Comparison of ENCODE assay signal across 9 mouse cellular contexts in genomic region chr6:38134806-38135559, GRCm38 (mm10). TPM values are rescaled to one million over a fixed set of nuclear protein-coding genes. Genes with fewer than 3 reads are reported as not detected.
DNase-seq lines count a peak whose midpoint lies in the region; ATAC-seq lines count a peak whose summit lies in the region.
"Had no signal": no experiment of that assay in that cellular context is flagged by ENCODE, and none has a peak within 500 bp of the region (broad histone marks: within the 10 kb centered on the region; RNA-seq: fewer than 3 reads in every experiment).

No protein-coding gene starts in this region.

- intact Hi-C loops in gastrocnemius, postnatal 36 days (cut with DNase I) = no loop called here

- DNase-seq in kidney, postnatal 25 days = peak; percentile 53 to 58
- no peak for DNase-seq in kidney, adult 8-10 months
- DNase-seq in cerebellum, adult 11 months = peak; percentile 63
- peak; percentile 46 to 54 for DNase-seq in gastrocnemius, postnatal 36 days
- DNase-seq in right cerebral cortex, postnatal 14 days = peak; percentile 64
- DNase-seq in spleen, adult 12 weeks (ENCODE audit: low spot score) = no peak
- DNase-seq in testis, postnatal 10 days (ENCODE audit: low spot score) = no peak

- ATAC-seq in inflammation-experienced regulatory T-cells, adult 6 months = no peak

RNA-seq across cellular contexts. Expression of gene Atp6v0a4, which starts 10.6 kb away (rescaled TPM):
- total RNA-seq in gastrocnemius, postnatal 36 days (2021) = under 1 TPM; 0.39 to 0.61 TPM
- polyA plus RNA-seq in inflammation-experienced regulatory T-cells, adult 6 months (2017; shearing (Covaris generic)) = not detected

RNA-seq across cellular contexts. Expression of gene Tmem213, which starts 25.9 kb away (rescaled TPM):
- not detected for total RNA-seq in gastrocnemius, postnatal 36 days (2021)
- polyA plus RNA-seq in inflammation-experienced regulatory T-cells, adult 6 months (2017; shearing (Covaris generic)) = not detected
- total RNA-seq: gastrocnemius, adult 8-10 months had no signal

Comparison
In these comparisons a context has a peak if more than half of its experiments do, and no peak if none do; other contexts are left out.
1. DNase-seq: peak in kidney, postnatal 25 days (2 of 2), cerebellum, adult 11 months (single experiment), gastrocnemius, postnatal 36 days (2 of 2) and right cerebral cortex, postnatal 14 days (single experiment); none in kidney, adult 8-10 months (0 of 2), spleen, adult 12 weeks (single experiment) and testis, postnatal 10 days (single experiment).